Mouse (Mus musculus) C2C12 (cell line): ENCODE measurements at regions not wholly inside any gene's neighbourhood (a gene's known extent, or its start where the extent isn't known, plus 50 kb on each side); places are given as distances from the start of the nearest gene placed in this dataset.

Experiments
- CEBPB ChIP-seq: IDR thresholded peaks from one replicate; pipeline ENCODE4 v1.6.1; 2011; ENCODE audit warnings: low read depth, mild to moderate bottlenecking, control low read depth, moderate library complexity
- CTCF ChIP-seq: IDR thresholded peaks from one replicate; pipeline ENCODE4 v1.5.1; 2011; ENCODE audit not compliant: control insufficient read depth, insufficient read depth, insufficient read length
- USF1 ChIP-seq: IDR thresholded peaks from one replicate; pipeline ENCODE4 v1.6.1; 2011; ENCODE audit warnings: low read depth, mild to moderate bottlenecking, control low read depth, moderate library complexity

DNA sequence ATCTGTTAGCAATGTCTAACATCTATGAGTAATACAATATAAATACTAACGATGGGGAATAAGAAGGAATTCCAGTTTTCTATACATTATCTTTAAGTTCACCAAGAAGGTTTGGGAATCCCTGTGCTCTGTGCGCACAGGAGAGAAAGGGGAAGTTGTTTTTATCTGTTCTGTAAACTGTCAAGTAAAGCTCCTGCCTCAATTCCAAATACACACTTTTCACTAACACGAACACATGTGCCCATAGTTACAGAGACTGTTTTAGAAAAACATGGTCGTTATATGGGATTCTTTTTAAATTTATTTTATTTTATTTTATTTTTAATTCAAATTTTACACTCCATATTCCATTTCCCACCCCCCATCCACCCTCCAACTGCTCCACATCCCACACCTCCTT lies 50.8 kb upstream of the Mef2c start:
- TF ChIP-seq USF1 (no peak), CTCF (no peak), CEBPB (no peak)
